Mouse (Mus musculus): ENCODE measurements around the gene Stra8. TPM values are rescaled to one million over a fixed set of nuclear protein-coding genes. Genes with fewer than 3 reads are reported as not detected.

Stra8 gene
- polyA plus RNA-seq, 1 experiment, result not detected

- H3K27ac ChIP-seq (replicated peaks; ENCODE audit: low read depth, low read length), result no peak within 1 kb of the TSS
- no peak within 1 kb of the TSS for H3K4me3 ChIP-seq (ENCODE audit: insufficient read depth, low read depth, low read length)
- H3K4me1 ChIP-seq (ENCODE audit: control insufficient read depth, insufficient read depth, insufficient read length, low read length), result no peaks in the 10 kb centered on the region; the same call in 1 of the 2 replicates
Measured at GRCm38 (mm10) chr6:34988081-34988761, 68.3 kb downstream of the Stra8 start, which contains the start of gene Slc23a4. Gene Slc23a4 (minus strand): TSS chr6:34988404.

Other genes with a start within 250 kb of the Stra8 start
- gene Agbl3, start 139.7 kb upstream of the Stra8 start, polyA plus RNA-seq (2012; ENCODE audit: insufficient read depth, insufficient read length, missing spikeins), result 8.4 and 14.1 TPM in 2 replicates
- 21.6 and 38.6 TPM in 2 replicates for gene Tmem140, start 57.0 kb upstream of the Stra8 start, polyA plus RNA-seq (2012; ENCODE audit: insufficient read depth, insufficient read length, missing spikeins)
- 3.3 and 5.0 TPM in 2 replicates for gene Cyren, start 42.1 kb upstream of the Stra8 start, polyA plus RNA-seq (2012; ENCODE audit: insufficient read depth, insufficient read length, missing spikeins)
- gene Wdr91, start 9.3 kb upstream of the Stra8 start, polyA plus RNA-seq (2012; ENCODE audit: insufficient read depth, insufficient read length, missing spikeins), result 12.4 and 13.9 TPM in 2 replicates
- not detected in 2 replicates for gene Slc23a4, start 68.2 kb downstream of the Stra8 start, polyA plus RNA-seq (2012; ENCODE audit: insufficient read depth, insufficient read length, missing spikeins)
- 8.6 and 12.6 TPM in 2 replicates for gene Cnot4, start 213.6 kb downstream of the Stra8 start, polyA plus RNA-seq (2012; ENCODE audit: insufficient read depth, insufficient read length, missing spikeins)

All from brown adipose tissue, adult 24 weeks (tissue).